Mouse (Mus musculus): ENCODE measurements around the gene Mical3.

- TF ChIP-seq POLR2A (IDR thresholded peaks at IDR 0.05; ENCODE audit: control insufficient read depth, extremely low read depth, insufficient read depth, low read length, poor library complexity) (no peak), CTCF (IDR thresholded peaks at IDR 0.05; ENCODE audit: borderline replicate concordance, control insufficient read depth, extremely low read depth, insufficient read depth, low read length, poor library complexity) (no peak)
Observed at GRCm38 (mm10) chr6:121039286-121039685, 91.5 kb downstream of the Mical3 start.

Measured in thymus, adult 2 months (tissue).